Mouse (Mus musculus) midbrain, embryonic 10.5 days (tissue): ENCODE results near the gene Arhgap11a. TPM values are rescaled to one million over a fixed set of nuclear protein-coding genes. Genes with fewer than 3 reads are reported as not detected.

Experiments
- DNase-seq: peaks from one replicate; pipeline ENCODE4 v3.0.0-alpha.2; 2017; ENCODE audit warnings: low spot score
- H3K27ac ChIP-seq: fragments of 300-500 bp; sonication (generic); replicated peaks from 2 replicates; pipeline ENCODE4 v1.5.1; 2016; ENCODE audit warnings: mild to moderate bottlenecking
- H3K27me3 ChIP-seq: fragments of 300-500 bp; sonication (generic); 2 replicates; pipeline ENCODE4 v1.6.1; 2016; ENCODE audit warnings: low read depth, mild to moderate bottlenecking; ENCODE audit not compliant: poor library complexity, severe bottlenecking
- H3K36me3 ChIP-seq: fragments of 300-500 bp; sonication (generic); 2 replicates; pipeline ENCODE4 v1.6.1; 2016; ENCODE audit warnings: mild to moderate bottlenecking, moderate library complexity
- H3K4me1 ChIP-seq: fragments of 300-500 bp; sonication (generic); 2 replicates; pipeline ENCODE4 v1.6.1; 2016
- H3K4me3 ChIP-seq: fragments of 300-500 bp; sonication (generic); 2 replicates; pipeline ENCODE4 v1.5.1; 2016; ENCODE audit warnings: mild to moderate bottlenecking, moderate library complexity
- H3K9me3 ChIP-seq: fragments of 300-500 bp; sonication (generic); replicated peaks from 2 replicates; pipeline ENCODE4 v1.6.1; 2016; ENCODE audit warnings: mild to moderate bottlenecking
- WGBS: fragments of 180-500 bp; shearing (Covaris S2); methylation state at CpG from one replicate; pipeline ENCODE4 v1.1.7; 2016; 5-methylcytosine and 5-hydroxymethylcytosine counted together
- polyA plus RNA-seq: library from polyadenylated mRNA; unstranded; fragments of >200 nt; fragmentation: Nextera tagmentation; extraction: Ambion mirVana; gene quantifications from 2 replicates; pipeline ENCODE4 v1.2.1, GENCODE M21; 2016

Gene Arhgap11a
- polyA plus RNA-seq, 1 experiment from 2014 or later: 31.3 TPM

GRCm38 (mm10) chr2:113803753-113804152, 44.7 kb downstream of the Arhgap11a start:
- Histone ChIP-seq H3K27me3 (no peaks in the 10 kb centered on the region), H3K4me1 (no peaks in the 10 kb centered on the region), H3K27ac (no peak overlapping the region), H3K9me3 (no peaks in the 10 kb centered on the region), H3K4me3 (no peak overlapping the region), H3K36me3 (peaks cover under 1% of the 10 kb centered on the region; the same call in 1 of the 2 replicates)
- WGBS: 53% methylated on average over 1 of the region's 1 CpGs
- DNase-seq: no peak

- no peak overlapping the region for H3K27ac ChIP-seq
- H3K27me3 ChIP-seq: no peaks in the 10 kb centered on the region
- no peaks in the 10 kb centered on the region for H3K9me3 ChIP-seq
Measured at GRCm38 (mm10) chr2:113800846-113801245, 47.6 kb downstream of the Arhgap11a start.

DNA sequence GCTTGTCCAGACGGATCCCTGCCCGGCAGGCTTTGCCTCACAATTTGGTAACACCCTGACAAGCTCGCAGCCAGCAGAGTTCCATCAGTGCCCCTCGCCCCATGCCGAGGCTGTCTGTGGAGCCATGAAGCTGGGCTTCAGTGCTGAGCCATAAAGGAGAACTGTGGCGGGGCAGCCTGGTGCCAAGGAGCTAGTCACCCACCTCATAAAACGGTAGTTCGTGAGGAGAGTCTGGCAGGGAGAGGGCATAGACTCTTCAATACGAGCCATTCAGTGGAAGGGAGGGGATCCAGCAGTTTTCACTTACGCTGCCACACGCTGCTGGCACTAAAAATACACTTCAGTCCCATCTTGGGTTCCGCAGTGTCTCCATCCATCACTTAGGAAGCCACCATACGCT, 49.9 kb downstream of the Arhgap11a start:
- H3K9me3 ChIP-seq: no peaks in the 10 kb centered on the region
- no peaks in the 10 kb centered on the region for H3K36me3 ChIP-seq
- H3K27me3 ChIP-seq: no peaks in the 10 kb centered on the region
- H3K27ac ChIP-seq: no peak overlapping the region
- no peak overlapping the region for H3K4me3 ChIP-seq
- WGBS: 89% methylated on average over 13 of the region's 13 CpGs
- DNase-seq: no peak
- no peaks in the 10 kb centered on the region for H3K4me1 ChIP-seq

More at GRCm38 (mm10) chr2:113800846-113801245, 47.6 kb downstream of the Arhgap11a start:
- WGBS: 76% methylated on average over 5 of the region's 5 CpGs
- no peaks in the 10 kb centered on the region for H3K36me3 ChIP-seq
- no peak for DNase-seq
- no peaks in the 10 kb centered on the region for H3K4me1 ChIP-seq
- H3K4me3 ChIP-seq: no peak overlapping the region

DNA sequence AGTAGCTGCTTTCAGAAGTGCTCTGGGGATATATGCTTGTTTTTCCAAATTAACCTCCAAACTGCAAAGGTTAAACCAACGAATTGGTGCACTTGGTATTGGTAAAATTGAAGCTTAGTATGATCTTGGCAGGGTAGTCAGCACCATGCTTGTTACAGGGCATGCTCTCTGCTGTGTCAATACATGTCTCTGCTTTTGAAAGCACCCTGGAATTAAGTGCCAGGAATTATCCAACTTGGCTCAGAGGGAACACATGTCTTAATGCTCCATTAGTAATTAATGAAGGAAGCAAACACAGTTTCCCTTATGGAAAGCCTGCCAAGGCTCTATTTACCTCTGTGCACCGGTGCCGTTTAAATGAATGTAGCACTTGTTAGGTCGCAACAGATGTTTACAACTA, 53.3 kb downstream of the Arhgap11a start:
- H3K27ac ChIP-seq: no peak overlapping the region
- H3K9me3 ChIP-seq: no peaks in the 10 kb centered on the region
- no peaks in the 10 kb centered on the region for H3K4me1 ChIP-seq
- no peaks in the 10 kb centered on the region for H3K36me3 ChIP-seq
- 79% methylated on average over 4 of the region's 4 CpGs for WGBS
- DNase-seq: no peak
- no peak overlapping the region for H3K4me3 ChIP-seq
- H3K27me3 ChIP-seq: no peaks in the 10 kb centered on the region

DNA sequence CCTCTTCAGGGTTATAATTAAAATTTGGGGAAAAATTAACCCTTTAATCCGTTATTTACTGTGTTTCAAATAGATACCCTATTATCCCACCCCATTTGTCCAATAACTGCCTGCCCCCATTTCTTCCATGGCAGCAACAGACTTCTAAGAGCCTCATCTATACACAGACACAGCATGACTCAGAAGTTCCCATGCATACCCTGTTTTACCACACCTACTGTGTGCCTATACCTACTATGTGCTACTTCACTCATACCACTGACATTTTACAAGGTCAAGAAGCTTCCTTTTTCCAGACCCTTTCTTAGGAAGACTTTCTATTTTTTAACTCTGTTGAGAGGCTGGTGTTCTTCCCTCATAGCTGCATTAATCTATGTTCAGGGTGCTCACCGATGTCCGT, 54.9 kb downstream of the Arhgap11a start:
- H3K4me1 ChIP-seq: no peaks in the 10 kb centered on the region
- no peaks in the 10 kb centered on the region for H3K36me3 ChIP-seq
- H3K9me3 ChIP-seq: no peaks in the 10 kb centered on the region
- no peaks in the 10 kb centered on the region for H3K27me3 ChIP-seq
- H3K4me3 ChIP-seq: no peak overlapping the region
- WGBS: 93% methylated on average over 3 of the region's 3 CpGs
- no peak for DNase-seq
- no peak overlapping the region for H3K27ac ChIP-seq

- H3K27ac ChIP-seq: no peak overlapping the region
- no peaks in the 10 kb centered on the region for H3K4me1 ChIP-seq
- WGBS: 94% methylated on average over 4 of the region's 4 CpGs
- H3K9me3 ChIP-seq: no peaks in the 10 kb centered on the region
- H3K27me3 ChIP-seq: no peaks in the 10 kb centered on the region
- DNase-seq: no peak
- peaks cover 7% of the 10 kb centered on the region; the same call in 1 of the 2 replicates for H3K36me3 ChIP-seq
- H3K4me3 ChIP-seq: no peak overlapping the region
Measured at GRCm38 (mm10) chr2:113788821-113789387, 59.6 kb downstream of the Arhgap11a start.

- H3K27ac ChIP-seq: no peak overlapping the region
- H3K27me3 ChIP-seq: no peaks in the 10 kb centered on the region
- no peaks in the 10 kb centered on the region for H3K4me1 ChIP-seq
- 91% methylated on average over 4 of the region's 4 CpGs for WGBS
- no peak overlapping the region for H3K4me3 ChIP-seq
- H3K9me3 ChIP-seq: no peaks in the 10 kb centered on the region
- H3K36me3 ChIP-seq: peaks cover 7% of the 10 kb centered on the region; the same call in 1 of the 2 replicates
- DNase-seq: no peak
Measured at GRCm38 (mm10) chr2:113787882-113788281, 60.6 kb downstream of the Arhgap11a start.

DNA sequence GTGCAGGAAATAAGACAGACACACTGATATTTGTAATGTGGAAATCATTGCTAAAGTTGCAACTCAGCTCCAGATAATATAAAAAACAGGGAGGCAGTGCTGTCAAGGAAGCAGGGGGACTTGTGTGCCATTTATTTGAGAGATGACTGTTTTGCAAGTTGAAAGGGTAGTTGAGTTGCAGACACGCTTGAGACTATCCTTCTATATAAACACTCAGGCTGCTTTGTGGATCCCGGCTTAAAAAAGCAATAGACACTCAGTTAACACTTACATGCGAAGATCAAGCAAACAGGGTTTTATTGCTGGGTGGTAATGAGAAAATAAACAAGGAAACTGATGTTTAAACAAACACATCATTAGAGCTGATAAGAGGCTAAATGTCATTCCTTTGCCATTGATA, 63.6 kb downstream of the Arhgap11a start:
- Histone ChIP-seq H3K27ac (no peak overlapping the region), H3K9me3 (no peaks in the 10 kb centered on the region), H3K4me1 (no peaks in the 10 kb centered on the region), H3K36me3 (peaks cover 7% of the 10 kb centered on the region; the same call in 1 of the 2 replicates), H3K27me3 (no peaks in the 10 kb centered on the region), H3K4me3 (no peak overlapping the region)
- DNase-seq: no peak
- 85% methylated on average over 3 of the region's 3 CpGs for WGBS

GRCm38 (mm10) chr2:113781521-113781920, 66.9 kb downstream of the Arhgap11a start:
- WGBS: 88% methylated on average over 4 of the region's 4 CpGs
- no peaks in the 10 kb centered on the region for H3K36me3 ChIP-seq
- no peak for DNase-seq
- H3K9me3 ChIP-seq: no peaks in the 10 kb centered on the region
- no peak overlapping the region for H3K27ac ChIP-seq
- H3K27me3 ChIP-seq: no peaks in the 10 kb centered on the region
- H3K4me3 ChIP-seq: no peak overlapping the region
- no peaks in the 10 kb centered on the region for H3K4me1 ChIP-seq

Other genes starting within 250 kb of the Arhgap11a start
- 0.30 TPM in 2 replicates for gene Grem1, start 90.0 kb downstream of the Arhgap11a start, polyA plus RNA-seq
- 21.5 and 37.9 TPM in 2 replicates for gene Scg5, start 19.5 kb downstream of the Arhgap11a start, polyA plus RNA-seq
- gene Gjd2, start 165.0 kb upstream of the Arhgap11a start, polyA plus RNA-seq: 0.44 and 1.1 TPM in 2 replicates
- 3.1 and 3.6 TPM in 2 replicates for gene Actc1, start 204.9 kb upstream of the Arhgap11a start, polyA plus RNA-seq